Mouse (Mus musculus) liver, embryonic 16.5 days (tissue): Measurements from ENCODE around the gene Adrb1. TPM values are rescaled to one million over a fixed set of nuclear protein-coding genes. Genes with fewer than 3 reads are reported as not detected.
A peak's percentile ranks its signal among the peaks of the same experiment; 100 is the strongest.

ENCODE experiments used
- ATAC-seq: fragments of 200-750 bp; cut with Nextera tagmentation; 2 replicates; pipeline ENCODE4 v1.8.0; 2017; ENCODE audit warnings: low read depth, mild to moderate bottlenecking, moderate number of reproducible peaks, moderate library complexity
- H3K27ac ChIP-seq: fragments of 300-500 bp; sonication (generic); 2 replicates; pipeline ENCODE4 v1.5.1; 2014; ENCODE audit warnings: mild to moderate bottlenecking, low read length
- H3K27me3 ChIP-seq: fragments of 300-500 bp; sonication (generic); 2 replicates; pipeline ENCODE4 v1.6.1; 2014; ENCODE audit warnings: low read depth, low read length, mixed read lengths; ENCODE audit not compliant: control insufficient read depth, insufficient read depth
- H3K36me3 ChIP-seq: fragments of 300-500 bp; sonication (generic); 2 replicates; pipeline ENCODE4 v1.6.1; 2014; ENCODE audit warnings: mild to moderate bottlenecking; ENCODE audit not compliant: control insufficient read depth, insufficient read depth
- H3K4me1 ChIP-seq: fragments of 300-500 bp; sonication (generic); 2 replicates; pipeline ENCODE4 v1.6.1; 2014; ENCODE audit warnings: low read depth, low read length, mixed read lengths; ENCODE audit not compliant: control insufficient read depth
- H3K4me2 ChIP-seq: fragments of 300-500 bp; sonication (generic); 2 replicates; pipeline ENCODE4 v1.6.1; 2014; ENCODE audit warnings: low read depth, low read length, mixed read lengths
- H3K4me3 ChIP-seq: fragments of 300-500 bp; sonication (generic); 2 replicates; pipeline ENCODE4 v1.5.1; 2014; ENCODE audit warnings: low read depth, mild to moderate bottlenecking, low read length
- H3K9ac ChIP-seq: fragments of 300-500 bp; sonication (generic); 2 replicates; pipeline ENCODE4 v1.6.1; 2014; ENCODE audit warnings: low read depth, low read length
- H3K9me3 ChIP-seq: fragments of 300-500 bp; sonication (generic); replicated peaks from 2 replicates; pipeline ENCODE4 v1.6.1; 2016; ENCODE audit warnings: low read length; ENCODE audit not compliant: control insufficient read depth
- WGBS: fragments of 180-500 bp; shearing (Covaris S2); extraction: QIAGEN DNeasy Blood & Tissue Kit; methylation state at CpG from one replicate; pipeline ENCODE4 v1.1.7; 2014; ENCODE audit not compliant: insufficient replicate concordance; 5-methylcytosine and 5-hydroxymethylcytosine counted together
- polyA plus RNA-seq: library from polyadenylated mRNA; unstranded; fragments of >200 nt; fragmentation: Nextera tagmentation; extraction: Ambion mirVana; gene quantifications from 2 replicates; pipeline ENCODE4 v1.2.1, GENCODE M21; 2015

Adrb1 gene
- polyA plus RNA-seq = 0.11 and 0.19 TPM in 2 replicates

- no peaks in the 10 kb centered on the region for H3K36me3 ChIP-seq
- H3K27me3 ChIP-seq = peaks cover 68% of the 10 kb centered on the region
- peak within 1 kb of the TSS; percentile 56 for H3K4me2 ChIP-seq
- H3K4me3 ChIP-seq = peak within 1 kb of the TSS; percentile 50
- under 1% methylated on average over 47 of the region's 63 CpGs for WGBS
- ATAC-seq = peak; percentile 54
- no peak within 1 kb of the TSS for H3K27ac ChIP-seq
- no peak within 1 kb of the TSS for H3K9ac ChIP-seq
- peaks cover 3% of the 10 kb centered on the region for H3K4me1 ChIP-seq
- H3K9me3 ChIP-seq = no peaks in the 10 kb centered on the region
Observed at GRCm38 (mm10) chr19:56721387-56722211, at the start of gene Adrb1. Gene Adrb1 (plus strand): TSS chr19:56722199.

GRCm38 (mm10) chr19:56675690-56676089 lies 46.3 kb upstream of the Adrb1 start:
- H3K9ac ChIP-seq = no peak overlapping the region
- H3K4me1 ChIP-seq = no peaks in the 10 kb centered on the region
- H3K27ac ChIP-seq = no peak overlapping the region
- H3K27me3 ChIP-seq = no peaks in the 10 kb centered on the region
- ATAC-seq = no peak
- no peaks in the 10 kb centered on the region for H3K36me3 ChIP-seq
- 60% methylated on average over 5 of the region's 5 CpGs for WGBS
- no peak overlapping the region for H3K4me3 ChIP-seq
- H3K4me2 ChIP-seq = no peak overlapping the region
- no peaks in the 10 kb centered on the region for H3K9me3 ChIP-seq

GRCm38 (mm10) chr19:56676506-56676905 lies 45.5 kb upstream of the Adrb1 start:
- Histone ChIP-seq H3K9me3 (no peaks in the 10 kb centered on the region), H3K4me3 (no peak overlapping the region), H3K9ac (no peak overlapping the region), H3K4me2 (no peak overlapping the region), H3K36me3 (no peaks in the 10 kb centered on the region), H3K27ac (no peak overlapping the region), H3K4me1 (no peaks in the 10 kb centered on the region), H3K27me3 (no peaks in the 10 kb centered on the region)
- WGBS = 58% methylated on average over 4 of the region's 4 CpGs
- no peak for ATAC-seq

- Histone ChIP-seq H3K9ac (no peak overlapping the region), H3K4me1 (no peaks in the 10 kb centered on the region), H3K4me2 (no peak overlapping the region), H3K36me3 (no peaks in the 10 kb centered on the region), H3K27me3 (no peaks in the 10 kb centered on the region), H3K4me3 (no peak overlapping the region), H3K27ac (no peak overlapping the region), H3K9me3 (no peaks in the 10 kb centered on the region)
- WGBS = 48% methylated on average over 8 of the region's 8 CpGs
- ATAC-seq = no peak
Observed at GRCm38 (mm10) chr19:56677611-56678010, 44.4 kb upstream of the Adrb1 start.

GRCm38 (mm10) chr19:56678516-56678915 lies 43.5 kb upstream of the Adrb1 start:
- H3K4me2 ChIP-seq = no peak overlapping the region
- WGBS = 57% methylated on average over 9 of the region's 9 CpGs
- no peaks in the 10 kb centered on the region for H3K36me3 ChIP-seq
- no peak overlapping the region for H3K9ac ChIP-seq
- no peak overlapping the region for H3K4me3 ChIP-seq
- ATAC-seq = no peak
- no peaks in the 10 kb centered on the region for H3K27me3 ChIP-seq
- no peaks in the 10 kb centered on the region for H3K4me1 ChIP-seq
- H3K9me3 ChIP-seq = no peaks in the 10 kb centered on the region
- H3K27ac ChIP-seq = no peak overlapping the region

- no peaks in the 10 kb centered on the region for H3K27me3 ChIP-seq
- no peaks in the 10 kb centered on the region for H3K4me1 ChIP-seq
- ATAC-seq = no peak
- H3K9ac ChIP-seq = no peak overlapping the region
- no peaks in the 10 kb centered on the region for H3K9me3 ChIP-seq
- 61% methylated on average over 18 of the region's 18 CpGs for WGBS
- no peak overlapping the region for H3K4me2 ChIP-seq
- no peak overlapping the region for H3K27ac ChIP-seq
- H3K4me3 ChIP-seq = no peak overlapping the region
- H3K36me3 ChIP-seq = no peaks in the 10 kb centered on the region
Observed at GRCm38 (mm10) chr19:56679213-56679965, 42.6 kb upstream of the Adrb1 start.

GRCm38 (mm10) chr19:56679992-56680391 lies 42.0 kb upstream of the Adrb1 start:
- Histone ChIP-seq H3K4me1 (no peaks in the 10 kb centered on the region; the same call in 1 of the 2 replicates), H3K27me3 (no peaks in the 10 kb centered on the region), H3K36me3 (no peaks in the 10 kb centered on the region), H3K9ac (no peak overlapping the region), H3K4me3 (no peak overlapping the region), H3K27ac (no peak overlapping the region), H3K9me3 (no peaks in the 10 kb centered on the region), H3K4me2 (no peak overlapping the region)
- 62% methylated on average over 7 of the region's 7 CpGs for WGBS
- peak; percentile 41; the same call in 1 of the 2 replicates for ATAC-seq

- Histone ChIP-seq H3K4me3 (no peak overlapping the region), H3K9me3 (no peaks in the 10 kb centered on the region), H3K27me3 (no peaks in the 10 kb centered on the region), H3K4me1 (no peaks in the 10 kb centered on the region; the same call in 1 of the 2 replicates), H3K36me3 (no peaks in the 10 kb centered on the region), H3K9ac (no peak overlapping the region), H3K27ac (no peak overlapping the region), H3K4me2 (no peak overlapping the region)
- WGBS = 63% methylated on average over 7 of the region's 7 CpGs
- no peak for ATAC-seq
Observed at GRCm38 (mm10) chr19:56682297-56682696, 39.7 kb upstream of the Adrb1 start.

GRCm38 (mm10) chr19:56682843-56683242 lies 39.2 kb upstream of the Adrb1 start:
- no peak overlapping the region for H3K4me3 ChIP-seq
- no peaks in the 10 kb centered on the region for H3K27me3 ChIP-seq
- 48% methylated on average over 7 of the region's 7 CpGs for WGBS
- H3K36me3 ChIP-seq = no peaks in the 10 kb centered on the region
- H3K4me1 ChIP-seq = no peaks in the 10 kb centered on the region; the same call in 1 of the 2 replicates
- H3K9me3 ChIP-seq = no peaks in the 10 kb centered on the region
- H3K9ac ChIP-seq = no peak overlapping the region
- ATAC-seq = no peak
- no peak overlapping the region for H3K4me2 ChIP-seq
- no peak overlapping the region for H3K27ac ChIP-seq
